Mouse (Mus musculus): ENCODE measurements around the gene Camsap2.

- TF ChIP-seq POLR2A (IDR thresholded peaks at IDR 0.05; ENCODE audit: insufficient read depth, low read depth, low read length) (no peak), CTCF (IDR thresholded peaks at IDR 0.05; ENCODE audit: insufficient read depth, low read depth, low read length) (no peak)
Observed at GRCm38 (mm10) chr1:136254503-136255065, 91.3 kb downstream of the Camsap2 start.

Data from olfactory bulb, adult 2 months (tissue).